Mouse (Mus musculus) heart, embryonic 11.5 days (tissue): ENCODE results near the gene Golm1. TPM values are rescaled to one million over a fixed set of nuclear protein-coding genes. Genes with fewer than 3 reads are reported as not detected.
"Not testable (repeated sequence)": the region's sequence is repeated elsewhere in the genome, so short reads cannot be mapped to it uniquely, and the experiment has no call there.

Experiments used
- ATAC-seq: fragments of 200-750 bp; cut with Nextera tagmentation; replicated peaks from 2 replicates; pipeline ENCODE4 v1.8.0; 2017; ENCODE audit warnings: moderate library complexity; ENCODE audit not compliant: insufficient number of reproducible peaks, low FRiP score, low TSS enrichment
- H3K27ac ChIP-seq: fragments of 300-500 bp; sonication (generic); 2 replicates; pipeline ENCODE4 v1.5.1; 2014; ENCODE audit warnings: mild to moderate bottlenecking, low read depth, low read length
- H3K27me3 ChIP-seq: fragments of 300-500 bp; sonication (generic); 2 replicates; pipeline ENCODE4 v1.6.1; 2014; ENCODE audit warnings: mild to moderate bottlenecking, low read length, mixed read lengths; ENCODE audit not compliant: control insufficient read depth, insufficient read depth
- H3K36me3 ChIP-seq: fragments of 300-500 bp; sonication (generic); 2 replicates; pipeline ENCODE4 v1.6.1; 2014; ENCODE audit warnings: mild to moderate bottlenecking, low read length, moderate library complexity, mixed read lengths; ENCODE audit not compliant: control insufficient read depth, insufficient read depth
- H3K4me1 ChIP-seq: fragments of 300-500 bp; sonication (generic); 2 replicates; pipeline ENCODE4 v1.6.1; 2014; ENCODE audit warnings: low read length; ENCODE audit not compliant: control insufficient read depth, insufficient read depth
- H3K4me2 ChIP-seq: fragments of 300-500 bp; sonication (generic); 2 replicates; pipeline ENCODE4 v1.6.1; 2014; ENCODE audit warnings: mild to moderate bottlenecking, moderate library complexity
- H3K4me3 ChIP-seq: fragments of 300-500 bp; sonication (generic); 2 replicates; pipeline ENCODE4 v1.5.1; 2014; ENCODE audit warnings: low read depth, low read length
- H3K9ac ChIP-seq: fragments of 300-500 bp; sonication (generic); 2 replicates; pipeline ENCODE4 v1.6.1; 2014; ENCODE audit warnings: mild to moderate bottlenecking, low read depth, low read length, moderate library complexity
- H3K9me3 ChIP-seq: fragments of 300-500 bp; sonication (generic); replicated peaks from 2 replicates; pipeline ENCODE4 v1.6.1; 2016; ENCODE audit warnings: low read length; ENCODE audit not compliant: control insufficient read depth
- WGBS: fragments of 180-500 bp; shearing (Covaris S2); extraction: QIAGEN DNeasy Blood & Tissue Kit; methylation state at CpG from one replicate; pipeline ENCODE4 v1.1.7; 2014; ENCODE audit not compliant: insufficient replicate concordance; 5-methylcytosine and 5-hydroxymethylcytosine counted together
- polyA plus RNA-seq: library from polyadenylated mRNA; unstranded; fragments of >200 nt; fragmentation: Nextera tagmentation; extraction: Ambion mirVana; gene quantifications from 2 replicates; pipeline ENCODE4 v1.2.1, GENCODE M21; 2014

Gene Golm1
- polyA plus RNA-seq, 1 experiment from 2014 or later: 64.8 TPM

- no peak for ATAC-seq
- WGBS: 71% methylated on average over 12 of the region's 12 CpGs
- Histone ChIP-seq H3K27me3 (no peaks in the 10 kb centered on the region; the same call in 1 of the 2 replicates), H3K27ac (no peak overlapping the region), H3K9me3 (no peaks in the 10 kb centered on the region), H3K4me2 (no peak overlapping the region), H3K4me3 (no peak overlapping the region), H3K4me1 (peaks cover 7% of the 10 kb centered on the region), H3K36me3 (no peaks in the 10 kb centered on the region), H3K9ac (no peak overlapping the region)
These were observed 27.9 kb upstream of the Golm1 start for GRCm38 (mm10) chr13:59703514-59703913.

- H3K27ac ChIP-seq, ATAC-seq, H3K9me3 ChIP-seq, H3K36me3 ChIP-seq, H3K4me3 ChIP-seq, H3K4me2 ChIP-seq, H3K9ac ChIP-seq, H3K27me3 ChIP-seq, H3K4me1 ChIP-seq: not testable (repeated sequence)
- 42% methylated on average over 1 of the region's 1 CpGs for WGBS
These were observed 24.5 kb upstream of the Golm1 start for GRCm38 (mm10) chr13:59700137-59700536.

GRCm38 (mm10) chr13:59699131-59699530 is 23.5 kb upstream of the Golm1 start:
- no peaks in the 10 kb centered on the region for H3K36me3 ChIP-seq
- 89% methylated on average over 8 of the region's 8 CpGs for WGBS
- H3K4me2 ChIP-seq: no peak overlapping the region
- no peak overlapping the region for H3K4me3 ChIP-seq
- ATAC-seq: no peak
- no peaks in the 10 kb centered on the region for H3K4me1 ChIP-seq
- no peaks in the 10 kb centered on the region; the same call in 1 of the 2 replicates for H3K27me3 ChIP-seq
- H3K9ac ChIP-seq: no peak overlapping the region
- H3K9me3 ChIP-seq: no peaks in the 10 kb centered on the region
- H3K27ac ChIP-seq: no peak overlapping the region

GRCm38 (mm10) chr13:59695781-59696180 is 20.2 kb upstream of the Golm1 start:
- Histone ChIP-seq H3K9me3 (no peaks in the 10 kb centered on the region), H3K27me3 (no peaks in the 10 kb centered on the region), H3K4me1 (no peaks in the 10 kb centered on the region), H3K9ac (no peak overlapping the region), H3K4me3 (no peak overlapping the region), H3K4me2 (no peak overlapping the region), H3K36me3 (no peaks in the 10 kb centered on the region), H3K27ac (no peak overlapping the region)
- ATAC-seq: no peak
- 85% methylated on average over 7 of the region's 7 CpGs for WGBS

GRCm38 (mm10) chr13:59694008-59694407 is 18.4 kb upstream of the Golm1 start, which contains the start of gene 4921517D22Rik:
4921517D22Rik (minus strand) TSS chr13:59694108.
- H3K4me2 ChIP-seq: no peak within 1 kb of the TSS
- ATAC-seq: no peak
- no peaks in the 10 kb centered on the region for H3K4me1 ChIP-seq
- H3K9ac ChIP-seq: no peak within 1 kb of the TSS
- no peaks in the 10 kb centered on the region for H3K9me3 ChIP-seq
- H3K36me3 ChIP-seq: no peaks in the 10 kb centered on the region
- WGBS: 78% methylated on average over 3 of the region's 3 CpGs
- no peak within 1 kb of the TSS for H3K27ac ChIP-seq
- H3K4me3 ChIP-seq: no peak within 1 kb of the TSS
- no peaks in the 10 kb centered on the region for H3K27me3 ChIP-seq

- Histone ChIP-seq H3K36me3 (no peaks in the 10 kb centered on the region), H3K4me2 (no peak overlapping the region), H3K27me3 (no peaks in the 10 kb centered on the region), H3K4me1 (no peaks in the 10 kb centered on the region), H3K9me3 (no peaks in the 10 kb centered on the region), H3K4me3 (no peak overlapping the region), H3K9ac (no peak overlapping the region), H3K27ac (no peak overlapping the region)
- no peak for ATAC-seq
- WGBS: 80% methylated on average over 10 of the region's 10 CpGs
These were observed 15.9 kb upstream of the Golm1 start for GRCm38 (mm10) chr13:59691478-59691877.

- Histone ChIP-seq H3K4me1 (no peaks in the 10 kb centered on the region), H3K4me2 (no peak overlapping the region), H3K27ac (no peak overlapping the region), H3K9me3 (no peaks in the 10 kb centered on the region), H3K36me3 (no peaks in the 10 kb centered on the region), H3K4me3 (no peak overlapping the region), H3K9ac (no peak overlapping the region), H3K27me3 (no peaks in the 10 kb centered on the region)
- 82% methylated on average over 7 of the region's 7 CpGs for whole genome bisulfite sequencing
- ATAC-seq: no peak
These were observed 15.0 kb upstream of the Golm1 start for GRCm38 (mm10) chr13:59690576-59690975.

GRCm38 (mm10) chr13:59689843-59690242 is 14.2 kb upstream of the Golm1 start:
- H3K9ac ChIP-seq: no peak overlapping the region
- H3K4me1 ChIP-seq: no peaks in the 10 kb centered on the region
- H3K27me3 ChIP-seq: no peaks in the 10 kb centered on the region
- WGBS: 90% methylated on average over 3 of the region's 3 CpGs
- H3K27ac ChIP-seq: no peak overlapping the region
- ATAC-seq: no peak
- H3K36me3 ChIP-seq: no peaks in the 10 kb centered on the region
- H3K4me3 ChIP-seq: no peak overlapping the region
- no peak overlapping the region for H3K4me2 ChIP-seq
- H3K9me3 ChIP-seq: no peaks in the 10 kb centered on the region

GRCm38 (mm10) chr13:59689313-59689712 is 13.7 kb upstream of the Golm1 start:
- Histone ChIP-seq H3K4me2 (no peak overlapping the region), H3K4me3 (no peak overlapping the region), H3K27me3 (no peaks in the 10 kb centered on the region), H3K36me3 (no peaks in the 10 kb centered on the region), H3K9ac (no peak overlapping the region), H3K4me1 (no peaks in the 10 kb centered on the region), H3K27ac (no peak overlapping the region), H3K9me3 (no peaks in the 10 kb centered on the region)
- no peak for ATAC-seq
- 72% methylated on average over 9 of the region's 9 CpGs for WGBS
